Mouse (Mus musculus) lung, embryonic 14.5 days (tissue): ENCODE results near the gene Eif4ebp2. TPM values are rescaled to one million over a fixed set of nuclear protein-coding genes. Genes with fewer than 3 reads are reported as not detected.

ENCODE experiments used
- ATAC-seq: fragments of 200-750 bp; cut with Nextera tagmentation; 2 replicates; pipeline ENCODE4 v1.8.0; 2017; ENCODE audit warnings: mild to moderate bottlenecking, moderate TSS enrichment, moderate library complexity; ENCODE audit not compliant: insufficient read depth
- DNase-seq: peaks from one replicate; pipeline ENCODE4 v3.0.0-alpha.2; 2015
- H3K27ac ChIP-seq: fragments of 300-500 bp; sonication (generic); 2 replicates; pipeline ENCODE4 v1.5.1; 2014; ENCODE audit warnings: low read depth, mild to moderate bottlenecking, moderate library complexity
- H3K27me3 ChIP-seq: fragments of 300-500 bp; sonication (generic); 2 replicates; pipeline ENCODE4 v1.6.1; 2014; ENCODE audit warnings: low read length, control low read depth; ENCODE audit not compliant: insufficient read depth
- H3K36me3 ChIP-seq: fragments of 300-500 bp; sonication (generic); 2 replicates; pipeline ENCODE4 v1.6.1; 2014; ENCODE audit warnings: control low read depth; ENCODE audit not compliant: insufficient read depth
- H3K4me1 ChIP-seq: fragments of 300-500 bp; sonication (generic); 2 replicates; pipeline ENCODE4 v1.6.1; 2014; ENCODE audit warnings: antibody characterized with exemption, control low read depth; ENCODE audit not compliant: insufficient read depth
- H3K4me2 ChIP-seq: fragments of 300-500 bp; sonication (generic); 2 replicates; pipeline ENCODE4 v1.6.1; 2014; ENCODE audit warnings: mild to moderate bottlenecking
- H3K4me3 ChIP-seq: fragments of 300-500 bp; sonication (generic); 2 replicates; pipeline ENCODE4 v1.5.1; 2014; ENCODE audit warnings: low read depth, low read length
- H3K9ac ChIP-seq: fragments of 300-500 bp; sonication (generic); 2 replicates; pipeline ENCODE4 v1.6.1; 2014
- H3K9me3 ChIP-seq: fragments of 300-500 bp; sonication (generic); 2 replicates; pipeline ENCODE4 v1.6.1; 2016; ENCODE audit warnings: low read depth, low read length, control low read depth
- CTCF ChIP-seq: IDR thresholded peaks from 2 replicates; pipeline ENCODE4 v1.5.1; 2016; ENCODE audit warnings: antibody characterized with exemption, low read depth
- WGBS: fragments of 180-500 bp; shearing (Covaris S2); extraction: QIAGEN DNeasy Blood & Tissue Kit; methylation state at CpG from one replicate; pipeline ENCODE4 v1.1.7; 2014; 5-methylcytosine and 5-hydroxymethylcytosine counted together
- polyA plus RNA-seq: library from polyadenylated mRNA; unstranded; fragments of >200 nt; fragmentation: Nextera tagmentation; extraction: Ambion mirVana; gene quantifications from 2 replicates; pipeline ENCODE4 v1.2.1, GENCODE M21; 2014

Eif4ebp2 gene
- polyA plus RNA-seq, 1 experiment from 2014 or later: 57.4 TPM

- Histone ChIP-seq H3K27ac (no peak overlapping the region), H3K4me2 (no peak overlapping the region), H3K36me3 (peaks cover 27% of the 10 kb centered on the region), H3K4me1 (0 out of 2 replicates have a peak, but pooled peaks cover 6% of the 10 kb centered on the region), H3K27me3 (no peaks in the 10 kb centered on the region), H3K9ac (no peak overlapping the region), H3K9me3 (no peaks in the 10 kb centered on the region), H3K4me3 (no peak overlapping the region)
- TF ChIP-seq CTCF: no peak
- WGBS: 81% methylated on average over 6 of the region's 6 CpGs
- ATAC-seq (no peak), DNase-seq (no peak)
These were observed 24.5 kb downstream of the Eif4ebp2 start for GRCm38 (mm10) chr10:61427951-61428350.

GRCm38 (mm10) chr10:61426251-61426757, 26.2 kb downstream of the Eif4ebp2 start:
- no peak overlapping the region for H3K4me3 ChIP-seq

DNA sequence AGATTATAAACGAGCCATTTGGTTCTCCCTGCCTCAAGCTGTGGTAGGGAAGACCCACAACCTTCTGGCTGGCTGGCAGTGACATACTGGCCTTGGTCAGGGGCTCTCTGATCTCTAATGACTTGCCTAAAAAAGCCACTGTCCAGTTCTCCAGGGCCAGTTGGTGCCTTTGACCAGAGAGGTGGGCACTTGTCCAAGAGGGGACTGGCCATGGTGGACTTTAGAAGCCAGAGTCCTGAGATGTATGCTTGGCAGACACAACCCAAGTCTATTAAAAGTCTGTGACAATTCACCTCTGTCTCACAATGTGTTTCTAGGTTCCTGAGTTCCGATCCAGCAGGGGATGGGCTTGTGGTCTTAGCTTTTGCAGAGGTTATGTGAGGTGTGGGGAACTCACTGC, 27.4 kb downstream of the Eif4ebp2 start:
- TF ChIP-seq CTCF: no peak
- DNase-seq (no peak), ATAC-seq (no peak)
- no peak overlapping the region for H3K9ac ChIP-seq
- no peaks in the 10 kb centered on the region for H3K9me3 ChIP-seq
- WGBS: 67% methylated on average over 2 of the region's 2 CpGs
- no peak overlapping the region for H3K27ac ChIP-seq
- H3K4me1 ChIP-seq: 0 out of 2 replicates have a peak, but pooled peaks cover 6% of the 10 kb centered on the region
- no peak overlapping the region for H3K4me2 ChIP-seq
- peaks cover 7% of the 10 kb centered on the region for H3K27me3 ChIP-seq
- peaks cover 7% of the 10 kb centered on the region for H3K36me3 ChIP-seq
- no peak overlapping the region for H3K4me3 ChIP-seq

More at GRCm38 (mm10) chr10:61426251-61426757, 26.2 kb downstream of the Eif4ebp2 start:
- WGBS: 26% methylated on average over 2 of the region's 2 CpGs
- no peak overlapping the region for H3K27ac ChIP-seq
- ATAC-seq (no peak), DNase-seq (no peak)
- H3K9me3 ChIP-seq: no peaks in the 10 kb centered on the region
- H3K4me2 ChIP-seq: no peak overlapping the region
- peaks cover 18% of the 10 kb centered on the region for H3K36me3 ChIP-seq
- H3K4me1 ChIP-seq: 0 out of 2 replicates have a peak, but pooled peaks cover 6% of the 10 kb centered on the region
- no peaks in the 10 kb centered on the region for H3K27me3 ChIP-seq
- no peak overlapping the region for H3K9ac ChIP-seq
- TF ChIP-seq CTCF: no peak

GRCm38 (mm10) chr10:61424500-61424899, 28.0 kb downstream of the Eif4ebp2 start:
- WGBS: 35% methylated on average over 7 of the region's 7 CpGs
- Histone ChIP-seq H3K4me2 (no peak overlapping the region), H3K9ac (no peak overlapping the region), H3K9me3 (no peaks in the 10 kb centered on the region), H3K27ac (0 out of 2 replicates have a peak overlapping the region, but pooled peaks have one; percentile 4), H3K4me1 (0 out of 2 replicates have a peak, but pooled peaks cover 6% of the 10 kb centered on the region), H3K4me3 (no peak overlapping the region), H3K27me3 (peaks cover 13% of the 10 kb centered on the region), H3K36me3 (peaks cover 1% of the 10 kb centered on the region; the same call in 1 of the 2 replicates)
- ATAC-seq (no peak), DNase-seq (peak; percentile 69)
- no peak for TF ChIP-seq CTCF

DNA sequence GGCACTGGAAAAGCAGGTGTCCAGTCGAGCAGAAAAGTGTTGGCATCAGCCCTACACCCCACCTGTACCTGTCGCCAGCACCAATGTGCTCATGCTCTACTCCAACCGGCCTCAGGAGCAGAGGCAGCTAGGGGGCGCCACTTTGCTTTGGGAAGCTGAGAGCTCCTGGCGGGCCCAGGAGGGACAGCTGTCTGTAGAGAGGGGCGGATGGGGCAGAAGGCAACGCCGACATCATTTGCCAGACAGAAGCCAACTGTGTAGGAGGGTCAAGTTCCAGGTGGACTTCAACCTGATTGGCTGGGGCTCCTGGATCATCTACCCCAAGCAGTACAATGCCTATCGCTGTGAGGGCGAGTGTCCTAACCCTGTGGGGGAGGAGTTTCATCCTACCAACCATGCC, 29.2 kb downstream of the Eif4ebp2 start:
- 56% methylated on average over 10 of the region's 10 CpGs for WGBS
- peaks cover 25% of the 10 kb centered on the region for H3K27me3 ChIP-seq
- H3K36me3 ChIP-seq: no peaks in the 10 kb centered on the region
- H3K9ac ChIP-seq: no peak overlapping the region
- H3K9me3 ChIP-seq: no peaks in the 10 kb centered on the region
- no peak overlapping the region for H3K27ac ChIP-seq
- no peak overlapping the region for H3K4me3 ChIP-seq
- H3K4me1 ChIP-seq: 0 out of 2 replicates have a peak, but pooled peaks cover 6% of the 10 kb centered on the region
- DNase-seq: no peak
- TF ChIP-seq CTCF: peak; percentile 55
- ATAC-seq: no peak
- H3K4me2 ChIP-seq: no peak overlapping the region

GRCm38 (mm10) chr10:61422861-61423260, 29.6 kb downstream of the Eif4ebp2 start:
- DNase-seq (no peak), ATAC-seq (no peak)
- Histone ChIP-seq H3K4me1 (0 out of 2 replicates have a peak, but pooled peaks cover 6% of the 10 kb centered on the region), H3K36me3 (no peaks in the 10 kb centered on the region), H3K9me3 (no peaks in the 10 kb centered on the region), H3K4me2 (no peak overlapping the region), H3K4me3 (no peak overlapping the region), H3K27ac (no peak overlapping the region), H3K27me3 (peaks cover 29% of the 10 kb centered on the region), H3K9ac (no peak overlapping the region)
- WGBS: 71% methylated on average over 12 of the region's 12 CpGs
- no peak for TF ChIP-seq CTCF

DNA sequence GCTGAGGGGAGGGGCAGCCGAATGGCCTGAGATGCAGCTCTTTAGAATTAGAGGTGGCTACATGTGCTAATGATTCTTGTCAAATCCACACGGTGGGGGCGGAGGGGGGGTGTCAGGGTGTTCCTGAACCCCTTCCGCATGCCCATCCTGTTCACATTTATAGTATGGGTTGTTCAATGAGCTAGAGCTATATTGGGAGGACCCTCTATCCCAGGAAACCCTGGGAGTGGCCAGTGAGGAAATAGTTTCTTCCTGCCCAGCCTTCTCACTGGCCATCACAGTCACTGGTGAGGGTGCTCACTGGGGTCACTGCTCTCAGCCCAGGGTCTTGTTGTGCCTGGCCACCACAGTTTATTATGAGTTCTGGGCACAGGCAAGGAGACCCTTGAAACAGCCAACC, 32.5 kb downstream of the Eif4ebp2 start:
- H3K36me3 ChIP-seq: no peaks in the 10 kb centered on the region
- no peak overlapping the region for H3K9ac ChIP-seq
- DNase-seq (no peak), ATAC-seq (no peak)
- no peak for TF ChIP-seq CTCF
- H3K4me2 ChIP-seq: no peak overlapping the region
- H3K9me3 ChIP-seq: no peaks in the 10 kb centered on the region
- peaks cover 46% of the 10 kb centered on the region for H3K27me3 ChIP-seq
- H3K27ac ChIP-seq: no peak overlapping the region
- 50% methylated on average over 4 of the region's 4 CpGs for WGBS
- H3K4me3 ChIP-seq: no peak overlapping the region
- H3K4me1 ChIP-seq: 0 out of 2 replicates have a peak, but pooled peaks cover 6% of the 10 kb centered on the region
